Mouse (Mus musculus) cerebellum, adult 2 months (tissue): Measurements from ENCODE around the gene Ube2e2.

Source experiments
- CTCF ChIP-seq: fragments of 200-500 bp; IDR thresholded peaks from 2 replicates; pipeline ENCODE4 v1.5.1; 2011; ENCODE audit warnings: low read depth, mild to moderate bottlenecking, control low read depth, low read length, moderate library complexity, borderline replicate concordance; ENCODE audit not compliant: insufficient read depth
- POLR2A ChIP-seq: fragments of 200-500 bp; IDR thresholded peaks from 2 replicates; pipeline ENCODE4 v1.6.1; 2011; ENCODE audit warnings: low read length, control low read depth, borderline replicate concordance; ENCODE audit not compliant: insufficient read depth

DNA sequence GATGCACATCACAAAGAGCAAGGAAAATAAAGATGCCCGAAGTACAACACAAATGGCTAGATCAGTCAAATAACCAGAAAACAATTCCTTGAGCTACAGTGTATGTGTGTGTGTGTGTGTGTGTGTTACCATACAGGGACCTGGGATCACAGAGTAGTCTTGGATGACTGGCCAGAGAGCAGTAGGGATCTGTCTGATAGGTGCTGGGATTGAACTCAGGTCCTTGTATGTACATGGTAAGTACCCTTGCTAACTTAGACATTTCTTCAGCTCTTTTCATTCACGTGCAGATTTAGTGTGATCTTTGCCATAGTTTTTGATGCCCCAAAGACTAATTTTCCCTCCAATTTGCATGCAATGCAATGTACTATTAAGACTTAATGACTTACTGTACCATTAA is 117.9 kb downstream of the Ube2e2 start:
- TF ChIP-seq CTCF = no peak
- no peak for TF ChIP-seq POLR2A
